24 mouse cellular contexts compared by ENCODE assay signal in the genomic region with DNA sequence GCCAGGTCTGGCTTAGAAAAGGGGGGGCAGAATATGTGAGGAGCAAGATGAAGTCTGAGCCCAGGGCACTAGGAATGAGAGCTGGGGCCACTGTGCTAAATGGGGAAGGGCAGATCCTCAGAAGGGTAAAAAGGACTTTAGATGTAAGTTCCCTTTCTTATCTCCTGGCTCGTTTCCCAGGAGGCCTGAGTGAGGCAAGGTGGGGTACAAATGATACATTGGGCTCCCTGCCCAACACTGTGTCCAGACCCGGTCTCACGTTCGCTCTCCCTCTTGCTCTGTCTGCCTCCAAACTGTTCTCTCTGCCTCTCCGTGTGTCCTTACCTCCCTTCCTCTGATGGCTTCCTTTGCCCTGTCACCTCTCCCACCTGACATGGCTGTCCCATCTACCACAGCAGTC. TPM values are rescaled to one million over a fixed set of nuclear protein-coding genes. Genes with fewer than 3 reads are reported as not detected.
A peak's percentile ranks its signal among the peaks of the same experiment; 100 is the strongest.
DNase-seq lines count a peak whose midpoint lies in the region; ATAC-seq and TF ChIP-seq lines count a peak whose summit lies in the region.
"Had no signal": no experiment of that assay in that cellular context is flagged by ENCODE, and none has a peak within 500 bp of the region (broad histone marks: within the 10 kb centered on the region; RNA-seq: fewer than 3 reads in every experiment).

No protein-coding gene starts in this region.

- H3K9ac ChIP-seq in heart, embryonic 14.5 days (ENCODE audit: low read length) = no peak overlapping the region; the same call in 1 of the 2 replicates
- H3K9ac ChIP-seq in MEL (ENCODE audit: control insufficient read depth, low read depth, low read length, poor library complexity, severe bottlenecking) = no peak overlapping the region
- H3K9ac ChIP-seq in hindbrain, postnatal 0 days (replicated peaks; ENCODE audit: low read length) = no peak overlapping the region
- H3K9ac ChIP-seq: embryonic facial prominence, embryonic 12.5 days; forebrain, embryonic 13.5 days; forebrain, postnatal 0 days; hindbrain, embryonic 12.5 days had no signal

- no peaks in the 10 kb centered on the region for H3K9me3 ChIP-seq in heart, embryonic 14.5 days (ENCODE audit: control insufficient read depth, low read length)
- no peaks in the 10 kb centered on the region for H3K9me3 ChIP-seq in MEL (replicated peaks; ENCODE audit: insufficient read depth, low read length)
- no peaks in the 10 kb centered on the region for H3K9me3 ChIP-seq in hindbrain, postnatal 0 days (ENCODE audit: low read length)
- H3K9me3 ChIP-seq: embryonic facial prominence, embryonic 12.5 days; forebrain, embryonic 13.5 days; hindbrain, embryonic 12.5 days had no signal

- H3K4me3 ChIP-seq in heart, embryonic 14.5 days (ENCODE audit: control insufficient read depth in 1 of 2, insufficient read depth in 1 of 2, low read depth in 1 of 2, low read length in 2 of 2) = no peak overlapping the region
- H3K4me3 ChIP-seq in MEL (ENCODE audit: control insufficient read depth in 1 of 2, insufficient read depth in 1 of 2, low read depth in 2 of 2, low read length in 2 of 2) = no peak overlapping the region
- no peak overlapping the region for H3K4me3 ChIP-seq in hindbrain, postnatal 0 days (ENCODE audit: low read length)
- H3K4me3 ChIP-seq: embryonic facial prominence, embryonic 12.5 days; forebrain, embryonic 13.5 days; hindbrain, embryonic 12.5 days had no signal

- peaks cover 20 to 21% of the 10 kb centered on the region in 2 experiments for H3K4me1 ChIP-seq in heart, embryonic 14.5 days (ENCODE audit: control insufficient read depth in 2 of 2, insufficient read depth in 2 of 2, low read length in 2 of 2)
- H3K4me1 ChIP-seq in MEL (ENCODE audit: control insufficient read depth in 1 of 2, insufficient read depth in 2 of 2, low read length in 2 of 2) = peaks cover 5 to 13% of the 10 kb centered on the region in 2 experiments; a peak in 3 of 4 replicates
- no peaks in the 10 kb centered on the region for H3K4me1 ChIP-seq in hindbrain, postnatal 0 days (ENCODE audit: insufficient read depth, low read length)
- H3K4me1 ChIP-seq: embryonic facial prominence, embryonic 12.5 days; forebrain, embryonic 13.5 days had no signal

- no peaks in the 10 kb centered on the region for H3K27me3 ChIP-seq in heart, embryonic 14.5 days (ENCODE audit: control insufficient read depth, insufficient read depth, low read length)
- H3K27me3 ChIP-seq in MEL (ENCODE audit: control insufficient read depth in 1 of 2, insufficient read depth in 2 of 2, low read length in 2 of 2) = no peaks in the 10 kb centered on the region
- H3K27me3 ChIP-seq in hindbrain, postnatal 0 days (ENCODE audit: insufficient read depth, low read length) = no peaks in the 10 kb centered on the region
- H3K27me3 ChIP-seq: embryonic facial prominence, embryonic 12.5 days; forebrain, embryonic 13.5 days; hindbrain, embryonic 12.5 days had no signal

- peak overlapping the region; percentile 21; the same call in 1 of the 2 replicates for H3K4me2 ChIP-seq in heart, embryonic 14.5 days (ENCODE audit: low read length)
- no peak overlapping the region for H3K4me2 ChIP-seq in hindbrain, postnatal 0 days (ENCODE audit: low read depth, low read length)
- H3K4me2 ChIP-seq: embryonic facial prominence, embryonic 12.5 days; forebrain, embryonic 13.5 days; hindbrain, embryonic 12.5 days had no signal

- intact Hi-C loops in heart, postnatal 10 days (cut with DNase I) = no loop called here

- TF ChIP-seq CTCF in MEL (IDR thresholded peaks at IDR 0.05 in 2 of 3, conservative IDR thresholded peaks at IDR 0.05 in 1 of 3; ENCODE audit: control insufficient read depth in 1 of 3, insufficient read depth in 1 of 3, low read depth in 2 of 3, low read length in 3 of 3, poor library complexity in 1 of 3, severe bottlenecking in 1 of 3) = no peak
- no peak for TF ChIP-seq CTCF in hindbrain, postnatal 0 days (IDR thresholded peaks at IDR 0.05; ENCODE audit: low read depth)

- peak; percentile 41 to 66; a peak in 3 of 4 replicates for TF ChIP-seq EP300 in MEL (IDR thresholded peaks at IDR 0.05; ENCODE audit: low read depth in 1 of 2, low read length in 2 of 2)

- no peak for TF ChIP-seq POLR2A in MEL (IDR thresholded peaks at IDR 0.05; ENCODE audit: control insufficient read depth in 1 of 2, insufficient read depth in 1 of 2, low read depth in 1 of 2, low read length in 2 of 2, poor library complexity in 1 of 2)

- ATAC-seq in heart, embryonic 14.5 days (ENCODE audit: insufficient number of reproducible peaks, insufficient read depth, low FRiP score, low read depth) = peak; percentile 38
- no peak for ATAC-seq in cerebellum, adult (ENCODE audit: insufficient number of reproducible peaks, low FRiP score, low TSS enrichment)
- no peak for ATAC-seq in hindbrain, postnatal 0 days
- ATAC-seq: CD4-positive, CD25-positive, alpha-beta regulatory T cell, adult 4 months; forebrain, embryonic 13.5 days; forebrain, postnatal 0 days; hindbrain, embryonic 16.5 days had no signal

- peak overlapping the region; percentile 24 to 31 for H3K27ac ChIP-seq in heart, embryonic 14.5 days (replicated peaks in 1 of 2; ENCODE audit: control insufficient read depth in 1 of 2, insufficient read depth in 1 of 2, low read depth in 2 of 2, low read length in 2 of 2)
- no peak overlapping the region for H3K27ac ChIP-seq in MEL (ENCODE audit: control insufficient read depth, low read depth, low read length)
- H3K27ac ChIP-seq in hindbrain, postnatal 0 days = no peak overlapping the region
- H3K27ac ChIP-seq: embryonic facial prominence, embryonic 12.5 days; forebrain, embryonic 13.5 days; hindbrain, embryonic 12.5 days had no signal

- DNase-seq in heart, adult 11 months = no peak
- DNase-seq in heart, postnatal 4 days = peak; percentile 43
- DNase-seq in heart, postnatal 10 days = no peak
- DNase-seq in MEL (ENCODE audit: low read depth, low spot score) = peak; percentile 77
- peak; percentile 4 for DNase-seq in naive thymus-derived CD4-positive, alpha-beta T cell, adult 2 months (ENCODE audit: low read depth)
- DNase-seq in hindbrain, postnatal 0 days (ENCODE audit: low spot score) = no peak
- DNase-seq: adrenal gland, adult 2 months; adrenal gland, postnatal 25 days; B cell, adult 2 months; cerebellum, adult 2 months; cerebellum, postnatal 14 days; embryo, embryonic 11 days; forebrain, postnatal 0 days; gastrocnemius, postnatal 14 days; heart, postnatal 14 days; kidney, adult 11 months; kidney, adult 9 months had no signal

- no peak for TF ChIP-seq RAD21 in MEL (IDR thresholded peaks at IDR 0.05; ENCODE audit: low read depth, low read length)

- H3K79me2 ChIP-seq in MEL (ENCODE audit: control insufficient read depth, insufficient read depth, low read length, poor library complexity) = no peaks in the 10 kb centered on the region

- 16% methylated on average over 5 of the region's 5 CpGs for WGBS in heart, embryonic 14.5 days
- 66% methylated on average over 5 of the region's 5 CpGs for WGBS in hindbrain, postnatal 0 days

- no peaks in the 10 kb centered on the region for H3K36me3 ChIP-seq in heart, embryonic 14.5 days (ENCODE audit: control insufficient read depth, insufficient read depth, low read length)
- H3K36me3 ChIP-seq in MEL (ENCODE audit: control insufficient read depth in 1 of 2, insufficient read depth in 2 of 2, low read length in 2 of 2) = peaks cover 0 to 4% of the 10 kb centered on the region in 2 experiments; a peak in 2 of 4 replicates
- H3K36me3 ChIP-seq in hindbrain, postnatal 0 days (ENCODE audit: insufficient read depth, low read length) = no peaks in the 10 kb centered on the region
- H3K36me3 ChIP-seq: embryonic facial prominence, embryonic 12.5 days; hindbrain, embryonic 12.5 days had no signal

TF ChIP-seq in MEL, 35 proteins besides CTCF, POLR2A, EP300 and RAD21:
- TF ChIP-seq TAL1 (IDR thresholded peaks at IDR 0.05; ENCODE audit: low read length) = peak; percentile 39; the same call in 1 of the 2 replicates
- peak; percentile 77 for TF ChIP-seq GATA1 (IDR thresholded peaks at IDR 0.05; ENCODE audit: low read depth, low read length)
- TF ChIP-seq TCF12 (IDR thresholded peaks at IDR 0.05; ENCODE audit: low read depth, low read length) = no peak
- TF ChIP-seq NELFE (IDR thresholded peaks at IDR 0.05; ENCODE audit: low read depth, low read length) = no peak
- TF ChIP-seq POLR2AphosphoS2 (IDR thresholded peaks at IDR 0.05; ENCODE audit: low read length) = no peak

RNA-seq across cellular contexts. Expression of gene Pik3r6, which starts 9.1 kb away (rescaled TPM):
- 2.8 and 6.2 TPM in 2 replicates for polyA plus RNA-seq in heart, embryonic 14.5 days (2014; fragmentation: Nextera tagmentation; extraction: Ambion mirVana)
- 1 to 10 TPM; 5.0 to 6.1 TPM for total RNA-seq in heart, postnatal 4 days (2021)
- 1 to 10 TPM; 7.4 to 9.6 TPM for total RNA-seq in heart, postnatal 10 days (2021)
- 0.36 and 0.42 TPM in 2 replicates for total RNA-seq in MEL (2012; rRNA removed)
- 1 to 10 TPM in 1 of 2 experiments, not detected in 1; 1.5 TPM for polyA plus RNA-seq in MEL (2012; ENCODE audit: insufficient read depth in 1 of 2, insufficient read length in 2 of 2, low read depth in 1 of 2, low replicate concordance in 2 of 2, missing spikeins in 1 of 2)
- 1.5 and 2.7 TPM in 2 replicates for total RNA-seq in hindbrain, postnatal 0 days (2014; rRNA removed)
- polyA plus RNA-seq in hindbrain, postnatal 0 days (2015; fragmentation: Nextera tagmentation; extraction: Ambion mirVana) = 1.3 and 1.7 TPM in 2 replicates
- polyA plus RNA-seq: CD4-positive, CD25-positive, alpha-beta regulatory T cell, adult 4 months had no signal

Comparison
In these comparisons a context has a peak if more than half of its experiments do, and no peak if none do; other contexts are left out.
1. DNase-seq: peak in heart, postnatal 4 days (single experiment), MEL (single experiment) and naive thymus-derived CD4-positive, alpha-beta T cell, adult 2 months (single experiment); none in heart, adult 11 months (single experiment), heart, postnatal 10 days (0 of 2) and hindbrain, postnatal 0 days (single experiment).
2. H3K27ac ChIP-seq: peak in heart, embryonic 14.5 days (2 of 2); none in MEL (single experiment) and hindbrain, postnatal 0 days (single experiment).